Mouse (Mus musculus) mouse trophoblast stem cell (cell line): ENCODE data around the gene Tmem200a.

Experiments used
- in situ Hi-C, 2 experiments: fragments of 300-500 bp; cut with MseI, MboI; formaldehyde crosslinking; loops; 2 replicates in 1 of 2; 3 replicates in 1 of 2; pipeline ENCODE4 v1.15.1; 2025

Gene Tmem200a

DNA sequence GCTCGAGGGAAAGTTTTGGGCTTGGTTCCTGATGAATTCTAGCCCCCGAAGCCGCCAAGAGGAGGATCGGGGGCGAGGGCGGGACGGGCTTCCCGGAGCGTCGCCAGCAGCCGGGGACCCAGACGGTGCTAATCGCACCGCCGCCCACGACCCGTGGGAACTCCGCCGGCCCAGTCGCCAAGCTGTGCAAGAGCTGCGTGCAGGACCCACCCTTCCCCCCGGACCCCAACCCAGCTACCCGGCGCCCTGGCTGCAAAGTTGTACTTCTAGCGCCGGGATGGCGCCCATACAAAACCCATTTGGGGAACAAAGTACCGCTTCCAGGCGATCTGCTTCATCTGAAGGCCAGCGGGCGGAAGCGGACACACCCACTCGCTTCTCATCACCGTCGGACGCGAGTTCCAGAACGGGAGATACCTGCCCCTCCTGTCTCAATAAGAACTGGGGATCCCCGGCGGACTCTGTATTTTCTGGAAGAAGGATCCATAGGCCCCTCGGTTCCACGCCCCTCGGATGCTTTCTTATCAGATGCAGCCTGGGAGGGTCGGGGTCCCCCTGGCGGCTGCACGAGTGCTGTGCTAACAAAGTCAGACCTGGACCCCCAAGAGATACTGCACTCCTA lies at the start of gene Tmem200a:
Gene Tmem200a (minus strand): TSS at position 532 of the 622 bp plus-strand sequence.
- in situ Hi-C loops: no loop called here

DNA sequence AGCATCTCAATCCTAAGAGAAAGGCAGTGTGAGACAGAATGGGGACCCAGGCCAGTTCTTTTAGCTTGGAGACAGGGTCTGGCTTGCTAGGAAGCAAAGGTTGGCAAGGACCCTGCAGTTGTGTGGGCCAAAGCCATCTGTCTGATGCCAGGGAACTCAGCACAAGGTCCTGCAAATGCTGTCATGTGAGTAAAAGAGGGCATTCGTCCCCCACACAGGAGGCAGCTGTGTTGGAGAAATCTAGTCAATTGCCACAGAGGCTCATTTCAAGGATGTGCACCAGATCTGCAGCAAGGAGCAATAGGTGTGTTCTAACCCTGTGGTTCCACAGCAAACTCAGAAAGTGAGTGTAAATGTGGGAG lies 41.0 kb upstream of the Tmem200a start:
- in situ Hi-C loops: no loop called here

DNA sequence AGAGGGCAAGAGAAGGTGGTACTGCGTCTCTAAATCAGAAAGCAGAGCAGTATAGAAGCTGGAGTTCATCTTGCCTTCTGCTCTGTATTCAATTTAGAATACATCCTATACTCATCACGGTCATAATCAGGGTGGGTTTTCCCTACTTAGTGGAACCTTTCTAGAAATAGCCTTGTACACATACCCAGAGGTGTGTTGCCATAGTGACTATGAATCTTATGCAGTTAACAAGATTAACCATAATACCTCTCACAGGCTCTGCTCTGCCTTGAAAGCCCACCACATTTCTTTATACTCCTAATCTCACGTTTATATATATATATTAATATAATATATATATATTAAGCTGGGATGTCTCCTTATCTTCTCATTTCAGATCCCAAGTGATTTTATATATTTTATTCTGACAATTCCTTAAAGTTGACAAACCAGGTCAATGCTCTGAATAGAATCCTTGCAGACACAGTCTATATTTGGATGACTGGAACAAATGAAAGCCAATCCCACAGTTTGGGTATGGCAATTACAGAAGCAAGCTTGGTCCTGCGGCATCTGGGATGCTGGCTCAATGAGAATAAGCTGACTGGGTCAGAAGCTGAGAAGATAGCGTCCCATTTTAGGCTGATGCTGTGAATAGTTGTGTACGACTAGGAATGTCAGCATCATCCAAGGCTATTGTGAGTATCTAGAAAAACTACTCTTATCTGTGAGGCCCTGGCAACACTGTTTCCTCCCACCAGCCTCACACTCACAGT lies 40.4 kb upstream of the Tmem200a start:
- in situ Hi-C loops: no loop called here

DNA sequence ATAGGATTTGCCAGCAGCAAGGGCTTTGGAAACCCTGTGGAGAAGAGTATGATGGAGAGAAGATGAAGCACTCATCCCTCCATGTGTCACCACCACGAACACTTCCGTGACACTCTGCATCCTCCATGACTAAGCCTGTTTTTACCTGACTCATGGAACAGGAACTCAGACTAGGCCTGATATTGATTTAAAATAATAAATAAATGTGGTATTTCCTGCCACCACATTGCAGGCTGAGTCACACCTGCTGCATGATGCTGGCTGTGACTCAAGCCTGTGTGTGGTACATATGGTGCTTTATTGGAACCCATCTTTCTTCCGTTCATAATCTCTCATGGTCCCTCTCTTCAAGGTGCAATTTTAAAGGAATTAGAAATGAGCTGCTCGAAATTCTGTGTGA lies 35.6 kb upstream of the Tmem200a start:
- in situ Hi-C loops: no loop called here

DNA sequence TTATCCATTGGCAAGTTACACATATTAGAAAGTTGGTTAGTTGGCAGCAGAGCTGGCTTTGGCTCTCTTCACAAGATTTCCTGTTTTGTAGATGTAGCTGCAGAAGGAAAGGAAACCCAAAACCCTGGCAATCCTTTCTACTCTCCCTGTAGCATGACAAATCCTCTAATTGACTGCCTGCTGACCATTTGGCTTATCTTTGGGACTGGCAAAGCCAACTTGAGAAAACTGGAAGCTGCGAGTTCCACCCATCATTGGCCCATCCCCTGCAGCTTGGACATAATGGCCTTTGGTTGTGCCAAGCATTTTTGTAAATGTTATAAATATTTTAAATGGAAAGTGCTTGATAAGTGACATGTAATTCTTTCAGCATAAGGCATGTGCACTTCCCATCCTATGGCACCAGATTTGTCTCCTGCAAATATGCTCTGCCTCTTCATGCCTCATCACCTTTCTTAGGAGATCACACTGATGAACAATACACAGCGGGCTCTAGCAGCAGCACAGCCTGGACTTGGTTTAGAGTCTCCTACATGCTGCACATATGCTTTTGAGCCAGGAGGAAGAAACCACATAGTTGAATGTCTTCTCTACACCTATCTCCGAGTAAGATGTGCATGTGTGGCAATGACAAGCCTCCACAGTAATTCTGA lies 24.6 kb upstream of the Tmem200a start:
- in situ Hi-C loops: no loop called here

DNA sequence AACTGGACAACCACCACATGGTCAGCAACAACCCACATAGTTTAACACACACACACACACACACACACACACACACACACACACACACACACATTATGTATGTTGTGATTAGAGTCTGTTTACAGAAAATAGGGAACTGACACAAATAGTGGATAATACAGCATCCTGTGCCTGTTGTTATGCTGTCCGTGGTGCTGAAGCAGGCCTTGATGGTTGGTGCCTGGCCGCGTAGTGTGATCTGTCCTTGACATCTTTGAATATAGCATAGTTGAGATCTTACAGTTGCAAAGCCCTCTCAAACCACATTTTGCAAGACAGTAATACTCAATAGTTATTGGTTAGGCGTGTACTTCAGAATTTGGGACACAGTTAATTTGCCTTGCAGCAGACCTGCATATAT lies 3.2 kb upstream of the Tmem200a start:
- in situ Hi-C loops: no loop called here

DNA sequence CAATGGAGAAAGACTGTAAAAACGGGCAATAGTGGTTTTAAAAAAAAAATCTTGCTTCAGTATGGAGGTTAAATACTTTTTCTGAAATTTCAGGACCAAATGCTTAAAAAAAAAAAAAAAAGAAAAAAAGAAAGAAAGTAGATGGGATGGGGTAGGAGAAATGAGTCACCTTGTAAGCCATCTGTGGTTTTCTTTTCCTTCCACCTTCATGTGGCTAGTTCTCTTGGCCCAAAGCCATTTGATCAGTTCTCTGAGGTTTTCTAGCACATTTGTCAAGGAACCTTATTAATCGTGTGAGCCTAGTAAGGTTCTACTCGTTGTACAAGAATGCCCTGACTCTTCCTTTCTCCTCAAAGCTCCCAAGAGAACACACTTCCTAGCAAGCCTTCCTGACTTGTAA lies 826 bp upstream of the Tmem200a start:
- in situ Hi-C loops: no loop called here

DNA sequence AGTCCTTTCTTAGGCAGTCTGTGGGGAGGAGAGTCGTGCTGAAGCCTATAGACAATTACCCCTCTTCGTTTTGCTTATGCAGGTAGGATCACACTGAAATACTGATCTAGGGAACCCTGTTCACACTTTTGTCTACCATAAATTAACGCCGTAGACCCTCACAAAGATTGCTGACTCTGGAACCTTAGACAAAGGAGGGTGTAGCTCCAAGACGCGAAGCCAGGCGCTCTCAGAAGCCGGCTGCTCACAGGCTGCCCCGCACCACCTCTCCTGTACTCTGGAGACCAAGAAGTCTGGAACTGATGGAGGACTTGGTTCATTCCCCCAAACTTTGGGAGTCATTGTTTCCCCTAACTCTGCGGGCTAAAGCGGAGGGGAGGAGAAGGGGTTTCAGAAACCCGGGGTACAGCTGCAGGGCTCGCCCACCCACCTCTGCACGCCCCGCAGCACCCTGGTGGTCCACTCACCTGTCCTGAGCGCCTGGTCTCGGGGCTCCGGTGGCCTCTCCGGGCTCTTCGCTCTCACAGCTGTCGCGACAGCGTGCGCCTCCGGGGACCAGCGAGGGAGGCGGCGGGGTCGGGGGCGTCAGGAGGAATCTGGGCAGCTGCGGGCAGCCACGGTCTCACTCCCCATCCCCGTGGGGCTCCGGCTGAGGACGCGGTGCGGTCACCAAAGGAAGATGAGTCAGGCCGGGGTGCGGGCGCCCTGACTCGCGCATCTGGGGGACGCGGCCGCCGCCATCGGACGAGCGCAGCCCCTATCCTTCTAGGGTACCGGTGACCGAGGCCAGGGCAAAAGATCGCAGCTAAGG lies 976 bp downstream of the Tmem200a start, which contains the start of gene Gm9767:
Gene Gm9767 (plus strand): TSS at position 585 of the 811 bp plus-strand sequence.
- in situ Hi-C loops: no loop called here

DNA sequence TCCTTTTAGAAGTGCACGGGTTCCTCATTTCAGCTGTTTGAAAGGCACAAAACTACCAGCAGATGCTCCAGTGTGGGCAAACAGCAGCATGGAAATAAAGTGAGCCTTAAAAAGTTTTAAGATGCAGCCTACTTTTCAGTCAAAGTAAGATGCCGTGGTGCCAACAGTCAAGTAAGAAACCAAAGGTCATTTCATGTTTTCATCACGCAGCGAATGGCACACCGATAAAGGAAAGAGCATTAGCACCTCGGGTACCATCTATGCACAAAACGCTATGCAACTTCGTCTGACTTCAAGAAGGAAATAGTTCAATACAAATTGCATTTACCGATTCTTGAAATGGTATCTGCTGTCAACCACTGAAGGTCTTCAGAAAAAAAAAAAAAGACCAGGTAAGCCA lies 1.9 kb downstream of the Tmem200a start:
- in situ Hi-C loops: no loop called here

DNA sequence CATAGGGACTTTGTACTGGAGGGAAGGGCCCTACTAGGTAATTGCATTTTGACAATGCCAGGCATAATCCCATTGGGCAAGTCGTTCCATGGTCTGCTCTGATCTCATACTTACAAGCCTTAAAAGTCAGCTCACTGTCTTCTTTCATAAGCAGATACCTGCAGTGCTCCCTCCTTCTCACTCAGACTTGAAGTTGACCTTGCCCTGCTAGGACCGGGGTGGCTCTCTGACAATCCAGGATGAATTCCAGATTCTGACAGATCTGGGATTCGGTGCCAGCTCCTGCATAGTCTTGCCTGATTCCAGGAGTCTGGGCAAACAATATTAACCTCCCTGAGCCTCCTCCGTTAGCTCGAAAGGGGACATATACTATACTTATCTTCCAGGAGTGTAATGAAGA lies 6.9 kb downstream of the Tmem200a start:
- in situ Hi-C loops: no loop called here

DNA sequence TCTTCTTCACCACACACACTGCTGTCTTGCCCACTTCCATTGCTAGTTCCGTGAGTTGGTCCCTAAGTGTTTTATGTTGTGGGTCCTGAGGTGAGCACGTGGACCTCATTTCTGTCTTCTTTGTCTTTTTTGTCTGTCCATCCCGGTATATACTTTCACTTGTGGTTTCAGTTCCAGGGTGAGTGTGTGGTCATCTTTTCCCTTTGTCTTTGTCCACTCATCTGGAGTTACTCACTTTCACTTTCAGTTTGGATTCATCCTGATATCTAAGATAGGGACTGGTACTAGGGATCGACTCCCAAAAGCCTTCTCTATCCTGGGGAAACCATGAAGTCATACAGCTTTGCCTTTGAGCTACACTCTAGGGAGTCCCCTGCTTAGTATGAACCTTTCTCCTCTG lies 15.8 kb downstream of the Tmem200a start:
- in situ Hi-C loops: no loop called here

DNA sequence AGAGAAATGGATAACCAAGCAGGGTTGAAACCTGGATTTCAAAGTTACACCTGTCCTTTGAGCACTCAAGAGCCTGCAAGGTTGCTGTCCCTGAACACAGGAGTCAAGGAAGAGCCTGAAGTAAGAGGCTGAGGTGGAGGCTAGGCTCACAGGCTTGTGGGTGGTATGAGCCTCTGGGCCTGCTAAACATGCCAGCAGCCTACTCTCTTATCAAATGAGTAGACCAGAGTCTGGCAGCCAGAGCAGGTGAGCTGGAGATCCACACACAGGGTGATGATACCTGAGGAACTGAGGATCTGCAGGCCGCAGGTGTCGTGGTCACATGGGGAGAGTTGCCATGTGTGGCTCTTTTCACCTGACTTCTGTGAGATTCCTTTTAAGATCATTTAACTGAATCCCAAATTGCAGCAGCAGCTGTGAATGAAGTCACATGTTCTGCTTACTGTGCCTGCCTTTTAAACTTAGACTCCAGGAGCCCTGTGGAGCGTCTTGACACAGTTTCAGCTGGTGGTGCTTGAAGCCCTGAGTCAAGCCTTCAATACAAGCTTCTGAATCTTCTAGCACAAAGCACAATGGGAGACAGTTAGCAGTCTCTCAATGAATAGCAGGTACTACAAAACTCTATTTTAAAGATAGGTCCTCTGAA lies 19.1 kb downstream of the Tmem200a start:
- in situ Hi-C loops: no loop called here

DNA sequence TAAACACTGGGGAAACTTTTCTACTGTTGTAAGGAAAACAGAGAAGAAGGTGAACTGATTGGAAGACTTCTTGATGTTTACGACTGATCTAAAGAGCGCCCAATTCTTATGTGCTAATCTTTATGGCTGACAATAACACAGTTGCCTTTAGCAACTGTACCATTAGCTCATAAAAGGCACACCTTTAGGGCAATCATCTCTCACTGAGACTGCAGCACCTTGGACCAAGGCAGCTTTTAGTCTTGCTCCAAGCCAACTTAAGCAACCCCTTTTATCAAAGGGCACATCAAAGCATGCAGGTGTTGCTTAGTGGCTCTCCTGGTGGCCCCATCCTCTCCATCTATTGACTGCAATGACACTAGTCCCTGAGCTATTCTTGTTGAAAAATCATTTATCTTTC lies 27.7 kb downstream of the Tmem200a start:
- in situ Hi-C loops: no loop called here

DNA sequence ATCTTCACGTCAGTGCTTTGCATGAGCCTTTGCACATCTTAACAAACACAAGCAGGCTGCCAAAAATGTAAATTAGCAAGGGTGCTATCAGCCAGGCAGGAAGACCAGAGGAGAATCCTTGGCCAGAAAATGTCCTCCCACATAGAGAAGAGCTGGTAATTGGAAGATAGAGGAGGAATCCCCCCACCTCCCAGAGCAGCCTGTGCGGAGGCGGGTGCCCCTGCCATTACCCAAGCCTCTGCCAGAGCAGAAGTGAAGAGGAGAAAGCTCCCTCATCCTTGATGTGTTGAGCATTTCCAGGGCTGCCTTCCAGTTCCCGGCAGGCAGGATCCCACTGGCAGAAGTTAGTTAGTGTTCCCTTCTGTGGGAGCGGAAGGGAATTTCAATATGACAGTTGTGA lies 43.9 kb downstream of the Tmem200a start:
- in situ Hi-C loops: no loop called here

DNA sequence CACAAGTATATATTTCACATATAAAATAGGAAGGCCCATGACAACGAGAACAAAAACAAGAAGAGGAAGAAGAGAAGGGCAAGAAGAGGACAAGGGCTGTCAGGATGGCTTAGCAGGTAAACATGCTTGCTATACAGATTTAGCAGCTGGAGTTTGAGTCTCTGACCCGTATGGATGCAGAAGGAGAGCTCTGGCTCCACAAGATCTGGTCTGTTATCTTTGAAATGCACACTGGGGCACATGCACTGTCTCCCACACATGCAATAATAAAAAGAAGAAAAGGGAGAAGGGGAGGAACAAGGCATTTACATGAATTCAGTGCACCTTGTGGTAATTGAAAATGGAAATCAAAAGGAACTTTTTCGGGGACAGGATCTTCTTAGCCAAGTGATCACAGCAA lies 60.1 kb downstream of the Tmem200a start:
- in situ Hi-C loops: no loop called here

DNA sequence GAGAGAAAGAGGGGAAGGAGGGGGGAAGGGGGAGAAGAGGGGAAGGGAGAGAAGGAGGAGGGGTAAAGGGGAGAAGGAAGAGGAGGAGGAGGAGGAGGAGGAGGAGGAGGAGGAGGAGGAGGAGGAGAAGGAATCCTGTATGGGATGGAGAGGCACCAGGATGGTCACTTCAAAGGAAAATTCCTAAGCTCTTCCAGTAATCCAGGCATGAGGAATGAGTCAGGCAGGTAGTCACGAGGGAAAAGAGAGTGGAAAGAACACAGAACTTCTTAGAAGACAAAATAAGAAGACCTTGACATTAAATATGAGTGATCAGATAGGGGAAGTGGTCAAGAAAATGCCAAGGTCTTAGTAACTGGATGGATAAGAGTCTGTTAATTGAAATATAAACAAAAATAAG lies 64.6 kb downstream of the Tmem200a start:
- in situ Hi-C loops: no loop called here

DNA sequence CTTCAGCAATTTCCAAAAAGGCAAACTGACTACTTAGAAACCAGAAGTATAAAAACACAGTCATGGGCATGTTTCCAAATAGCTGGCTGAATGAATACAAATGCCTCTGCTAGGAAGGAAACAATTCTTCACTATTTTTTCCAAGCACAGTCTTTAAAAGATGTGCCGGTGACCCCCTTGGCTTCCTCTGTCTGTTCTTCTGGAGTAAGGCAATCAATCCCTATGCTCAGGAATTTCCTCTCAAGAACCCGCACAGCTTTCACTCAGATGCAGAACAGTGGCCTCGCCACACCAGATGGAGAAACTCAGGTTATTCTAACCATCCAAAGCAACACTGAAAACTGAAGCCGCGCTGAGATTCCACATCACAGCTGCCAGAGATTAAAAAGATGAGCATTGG lies 69.9 kb downstream of the Tmem200a start:
- in situ Hi-C loops: no loop called here

DNA sequence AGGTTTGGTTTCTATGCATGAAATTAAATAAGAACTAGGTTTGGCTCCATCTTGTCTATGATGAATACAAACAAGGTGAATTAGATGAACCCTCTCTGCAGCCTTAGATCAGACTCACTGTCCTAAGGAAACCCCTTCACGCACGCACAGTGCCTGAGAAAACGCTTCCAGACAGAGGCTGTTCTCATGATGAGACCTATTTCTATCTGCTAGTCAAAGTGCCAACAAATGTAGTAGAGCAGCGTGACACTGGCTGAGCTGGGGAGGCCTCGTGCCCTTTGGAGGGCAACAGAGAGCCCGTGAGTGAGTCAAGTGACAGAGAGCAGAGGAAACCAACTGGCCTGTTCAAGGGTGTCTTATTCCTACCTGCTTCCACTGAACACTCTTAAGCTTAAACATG lies 73.4 kb downstream of the Tmem200a start:
- in situ Hi-C loops: no loop called here

DNA sequence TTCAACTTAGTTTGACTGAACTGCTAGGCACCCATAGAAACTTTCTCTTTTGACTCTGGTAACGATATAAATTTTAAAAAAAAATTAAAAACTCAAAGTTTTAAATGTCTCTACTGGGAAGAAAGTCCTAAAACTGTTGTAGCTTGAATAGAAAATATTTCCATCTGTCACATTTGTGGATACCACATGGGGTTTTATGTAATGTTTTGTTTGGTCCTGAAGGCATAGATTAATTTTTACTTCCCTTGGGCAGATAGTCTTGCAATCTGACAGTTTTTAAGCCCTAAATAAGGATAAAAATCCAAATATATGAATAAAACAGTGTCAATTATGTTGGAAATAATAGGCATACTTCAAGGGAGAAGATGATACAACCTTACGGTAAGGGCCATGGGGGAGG lies 78.0 kb downstream of the Tmem200a start:
- in situ Hi-C loops: no loop called here

DNA sequence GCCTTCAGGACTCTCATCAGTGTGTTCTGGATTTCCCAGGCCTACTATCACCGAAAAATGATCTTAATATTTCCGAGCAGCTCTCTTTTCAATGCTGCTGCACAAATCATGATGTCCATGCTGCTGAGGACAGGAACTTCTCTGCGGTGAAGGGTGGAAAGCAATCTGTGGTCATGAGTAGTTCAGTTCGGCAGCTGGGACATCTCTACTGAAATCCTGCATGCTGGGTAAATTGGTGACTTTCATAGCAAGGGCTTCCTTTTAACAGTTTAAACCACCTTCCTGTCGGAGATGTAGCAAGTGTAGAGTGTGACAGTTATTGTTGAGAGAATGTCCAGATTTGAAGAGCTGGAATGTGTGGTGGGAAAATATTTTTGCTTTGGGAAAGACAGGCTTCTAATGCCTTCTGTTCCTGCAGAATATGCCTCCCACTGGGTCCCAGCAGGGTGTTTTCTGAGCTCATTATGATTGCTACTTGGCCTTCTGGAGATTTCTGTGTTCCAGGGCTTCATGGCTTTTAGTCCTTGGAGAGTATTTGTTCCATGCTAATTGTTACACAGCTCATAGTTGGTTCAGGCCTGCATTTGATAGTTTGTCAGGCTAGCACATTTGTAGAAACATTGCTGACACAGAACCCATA lies 79.4 kb downstream of the Tmem200a start:
- in situ Hi-C loops: no loop called here

DNA sequence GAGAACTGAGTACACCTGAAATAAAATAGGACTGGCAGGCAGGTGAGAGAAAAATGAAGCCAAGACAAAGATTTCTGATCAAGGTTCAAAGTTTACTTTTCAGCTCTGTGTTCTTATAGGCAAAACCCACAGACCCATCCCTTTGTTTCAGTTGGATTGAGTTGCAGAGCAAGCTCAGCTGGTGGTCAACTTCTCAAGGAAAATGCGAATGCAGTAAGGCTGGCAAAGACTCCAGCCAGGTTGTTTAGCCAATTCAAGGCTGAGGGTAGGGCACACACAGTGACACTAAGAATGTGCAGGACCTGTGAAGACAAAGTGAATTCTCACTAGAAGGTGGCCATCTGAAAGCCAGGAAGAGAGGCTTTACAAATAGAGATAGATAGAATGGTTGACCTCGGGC lies 94.8 kb downstream of the Tmem200a start:
- in situ Hi-C loops: no loop called here
